Mouse (Mus musculus) layer of hippocampus, adult 8-10 months (tissue): ENCODE measurements around the gene Gm11563. TPM values are rescaled to one million over a fixed set of nuclear protein-coding genes. Genes with fewer than 3 reads are reported as not detected.

ENCODE experiments used
- total RNA-seq, 4 experiments: library from RNA; stranded (reverse); gene quantifications; 2 replicates each; pipeline ENCODE4 v1.2.4; 2022

Gene Gm11563
- total RNA-seq, 4 experiments from 2014 or later = not detected

Other genes with a start within 250 kb of the Gm11563 start
- gene Krt12, start 236.7 kb downstream of the Gm11563 start, total RNA-seq = 1 to 10 TPM in 3 of 4 experiments, under 1 TPM in 1; 0.85 to 1.7 (median 1.5) TPM
- not detected for gene Krt20, start 220.8 kb downstream of the Gm11563 start, total RNA-seq
- not detected for gene Krt23, start 165.8 kb downstream of the Gm11563 start, total RNA-seq
- not detected for gene Krt39, start 137.6 kb downstream of the Gm11563 start, total RNA-seq
- not detected for gene Krt40, start 115.8 kb downstream of the Gm11563 start, total RNA-seq
- not detected for gene Krtap3-3, start 108.1 kb downstream of the Gm11563 start, total RNA-seq
- gene Krtap3-2, start 102.1 kb downstream of the Gm11563 start, total RNA-seq = not detected
- not detected for gene Gm11939, start 99.5 kb downstream of the Gm11563 start, total RNA-seq
- gene Krtap3-1, start 92.3 kb downstream of the Gm11563 start, total RNA-seq = not detected
- not detected for gene Krtap1-5, start 77.9 kb downstream of the Gm11563 start, total RNA-seq
- not detected for gene Krtap1-4, start 75.3 kb downstream of the Gm11563 start, total RNA-seq
- gene Krtap1-3, start 67.6 kb downstream of the Gm11563 start, total RNA-seq = not detected
- gene Krtap9-3, start 60.9 kb downstream of the Gm11563 start, total RNA-seq = not detected
- gene Gm11938, start 55.7 kb downstream of the Gm11563 start, total RNA-seq = not detected
- not detected for gene Gm11937, start 48.8 kb downstream of the Gm11563 start, total RNA-seq
- gene Krtap2-4, start 44.1 kb downstream of the Gm11563 start, total RNA-seq = not detected
- gene Gm11562, start 38.5 kb downstream of the Gm11563 start, total RNA-seq = not detected
- gene Krtap4-1, start 30.7 kb downstream of the Gm11563 start, total RNA-seq = not detected
- gene Krtap4-2, start 23.9 kb downstream of the Gm11563 start, total RNA-seq = not detected
- gene Krtap4-7, start 14.9 kb downstream of the Gm11563 start, total RNA-seq = not detected
- not detected for gene Gm11555, start 8.7 kb downstream of the Gm11563 start, total RNA-seq
- not detected for gene Krtap4-6, start 7.0 kb upstream of the Gm11563 start, total RNA-seq
- not detected for gene Gm14190, start 31.8 kb upstream of the Gm11563 start, total RNA-seq
- gene Gm14180, start 75.3 kb upstream of the Gm11563 start, total RNA-seq = not detected
- not detected for gene Gm11595, start 114.0 kb upstream of the Gm11563 start, total RNA-seq
- gene Krtap4-8, start 121.7 kb upstream of the Gm11563 start, total RNA-seq = not detected
- gene Krtap4-9, start 126.2 kb upstream of the Gm11563 start, total RNA-seq = not detected
- gene Gm11596, start 134.5 kb upstream of the Gm11563 start, total RNA-seq = not detected
- not detected for gene Gm11569, start 140.0 kb upstream of the Gm11563 start, total RNA-seq
- gene Gm11554, start 145.5 kb upstream of the Gm11563 start, total RNA-seq = not detected
- gene Krtap4-13, start 150.9 kb upstream of the Gm11563 start, total RNA-seq = not detected
- gene Gm11564, start 156.7 kb upstream of the Gm11563 start, total RNA-seq = not detected
- not detected for gene 2300003K06Rik, start 179.1 kb upstream of the Gm11563 start, total RNA-seq
- not detected for gene Krtap4-16, start 192.6 kb upstream of the Gm11563 start, total RNA-seq
- not detected for gene Gm11568, start 199.0 kb upstream of the Gm11563 start, total RNA-seq
- gene Gm11559, start 205.5 kb upstream of the Gm11563 start, total RNA-seq = not detected
- gene Krtap9-1, start 214.4 kb upstream of the Gm11563 start, total RNA-seq = not detected
- gene Gm11567, start 220.2 kb upstream of the Gm11563 start, total RNA-seq = not detected
- not detected for gene Krtap31-1, start 249.0 kb upstream of the Gm11563 start, total RNA-seq